Mouse (Mus musculus): ENCODE results near the gene Zfp36l2.
A peak's percentile ranks its signal among the peaks of the same experiment; 100 is the strongest.
"Not testable (repeated sequence)": the region's sequence is repeated elsewhere in the genome, so short reads cannot be mapped to it uniquely, and the experiment has no call there.

Zfp36l2 gene

GRCm38 (mm10) chr17:84187727-84188373 is at the start of gene Zfp36l2:
Zfp36l2 (minus strand) TSS chr17:84187947.
- peak; percentile 91 for DNase-seq (ENCODE audit: low spot score in 2 of 2)

GRCm38 (mm10) chr17:84236781-84237557 is 49.2 kb upstream of the Zfp36l2 start:
- DNase-seq (ENCODE audit: low spot score in 2 of 2) = no peak

- DNase-seq (ENCODE audit: low spot score in 2 of 2) = no peak
Measured at GRCm38 (mm10) chr17:84235399-84235928, 47.7 kb upstream of the Zfp36l2 start.

GRCm38 (mm10) chr17:84234785-84235184 is 47.0 kb upstream of the Zfp36l2 start:
- DNase-seq (ENCODE audit: low spot score in 2 of 2) = not testable (repeated sequence)

GRCm38 (mm10) chr17:84233758-84234157 is 46.0 kb upstream of the Zfp36l2 start:
- no peak for DNase-seq (ENCODE audit: low spot score in 2 of 2)

GRCm38 (mm10) chr17:84231361-84231760 is 43.6 kb upstream of the Zfp36l2 start:
- DNase-seq (ENCODE audit: low spot score in 2 of 2) = no peak

- DNase-seq (ENCODE audit: low spot score in 2 of 2) = no peak
Measured at GRCm38 (mm10) chr17:84228223-84228622, 40.5 kb upstream of the Zfp36l2 start.

GRCm38 (mm10) chr17:84226681-84227080 is 38.9 kb upstream of the Zfp36l2 start:
- DNase-seq (ENCODE audit: low spot score in 2 of 2) = no peak

GRCm38 (mm10) chr17:84226231-84226630 is 38.5 kb upstream of the Zfp36l2 start:
- DNase-seq (ENCODE audit: low spot score in 2 of 2) = no peak

- DNase-seq (ENCODE audit: low spot score in 2 of 2) = no peak
Measured at GRCm38 (mm10) chr17:84224217-84224887, 36.6 kb upstream of the Zfp36l2 start.

- not testable (repeated sequence) for DNase-seq (ENCODE audit: low spot score in 2 of 2)
Measured at GRCm38 (mm10) chr17:84218841-84219240, 31.1 kb upstream of the Zfp36l2 start.

GRCm38 (mm10) chr17:84217696-84218095 is 29.9 kb upstream of the Zfp36l2 start:
- no peak for DNase-seq (ENCODE audit: low spot score in 2 of 2)

- DNase-seq (ENCODE audit: low spot score in 2 of 2) = no peak
Measured at GRCm38 (mm10) chr17:84215264-84215960, 27.7 kb upstream of the Zfp36l2 start.

GRCm38 (mm10) chr17:84213464-84213863 is 25.7 kb upstream of the Zfp36l2 start:
- no peak for DNase-seq (ENCODE audit: low spot score in 2 of 2)

- no peak for DNase-seq (ENCODE audit: low spot score in 2 of 2)
Measured at GRCm38 (mm10) chr17:84207611-84208010, 19.9 kb upstream of the Zfp36l2 start.

GRCm38 (mm10) chr17:84206239-84206638 is 18.5 kb upstream of the Zfp36l2 start:
- DNase-seq (ENCODE audit: low spot score in 2 of 2) = no peak

- no peak for DNase-seq (ENCODE audit: low spot score in 2 of 2)
Measured at GRCm38 (mm10) chr17:84204962-84205361, 17.2 kb upstream of the Zfp36l2 start.

- DNase-seq (ENCODE audit: low spot score in 2 of 2) = no peak
Measured at GRCm38 (mm10) chr17:84203340-84203739, 15.6 kb upstream of the Zfp36l2 start.

GRCm38 (mm10) chr17:84201183-84201582 is 13.4 kb upstream of the Zfp36l2 start:
- DNase-seq (ENCODE audit: low spot score in 2 of 2) = no peak

GRCm38 (mm10) chr17:84197912-84198344 is 10.2 kb upstream of the Zfp36l2 start:
- DNase-seq (ENCODE audit: low spot score in 2 of 2) = no peak

GRCm38 (mm10) chr17:84196329-84196728 is 8.6 kb upstream of the Zfp36l2 start:
- no peak for DNase-seq (ENCODE audit: low spot score in 2 of 2)

- no peak for DNase-seq (ENCODE audit: low spot score in 2 of 2)
Measured at GRCm38 (mm10) chr17:84195835-84196234, 8.1 kb upstream of the Zfp36l2 start.

Data from spleen, postnatal 14 days (tissue).